Mouse (Mus musculus): Measurements from ENCODE around the gene Zfhx3.

Zfhx3 gene

DNA sequence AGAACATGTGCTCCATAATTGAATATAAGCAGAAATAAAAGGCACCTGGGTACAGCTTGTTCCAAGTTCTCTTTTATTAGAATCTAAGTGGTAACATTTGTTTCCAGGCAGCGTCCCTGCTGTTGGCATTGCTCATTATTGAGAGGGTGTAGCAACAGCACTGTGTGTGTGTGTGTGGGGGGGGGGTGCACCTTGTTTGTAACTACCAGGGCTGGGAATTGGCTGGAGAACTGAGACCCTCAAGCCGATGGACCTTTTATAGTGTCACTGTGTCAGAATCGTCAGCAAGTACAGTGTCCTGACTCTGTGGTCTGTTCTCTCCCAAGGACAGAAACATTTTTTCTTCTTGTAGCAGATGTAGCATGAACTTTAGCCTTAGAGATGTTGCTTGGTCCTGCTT lies 77.2 kb downstream of the Zfhx3 start:
- DNase-seq (ENCODE audit: low read depth) = no peak

DNA sequence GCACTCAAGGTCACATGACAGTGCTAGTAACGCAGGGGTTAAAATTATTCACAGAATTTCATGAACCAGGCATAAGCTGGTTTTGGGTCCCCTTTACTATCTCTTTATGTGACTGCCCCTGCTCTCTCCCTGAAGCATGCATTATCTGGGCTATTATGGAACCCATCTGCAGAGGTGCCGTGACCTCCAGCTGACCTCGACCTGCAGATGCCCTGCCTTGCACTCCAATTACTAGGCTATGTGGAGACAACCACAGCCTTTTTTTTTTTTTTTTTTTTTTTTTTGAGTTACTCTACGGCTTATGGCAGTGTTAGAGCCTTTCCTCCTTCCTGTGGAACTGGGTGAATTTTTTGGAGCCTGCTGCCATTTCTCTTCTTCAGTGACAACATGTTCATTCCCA lies 80.0 kb downstream of the Zfhx3 start:
- DNase-seq (ENCODE audit: low read depth) = no peak

DNA sequence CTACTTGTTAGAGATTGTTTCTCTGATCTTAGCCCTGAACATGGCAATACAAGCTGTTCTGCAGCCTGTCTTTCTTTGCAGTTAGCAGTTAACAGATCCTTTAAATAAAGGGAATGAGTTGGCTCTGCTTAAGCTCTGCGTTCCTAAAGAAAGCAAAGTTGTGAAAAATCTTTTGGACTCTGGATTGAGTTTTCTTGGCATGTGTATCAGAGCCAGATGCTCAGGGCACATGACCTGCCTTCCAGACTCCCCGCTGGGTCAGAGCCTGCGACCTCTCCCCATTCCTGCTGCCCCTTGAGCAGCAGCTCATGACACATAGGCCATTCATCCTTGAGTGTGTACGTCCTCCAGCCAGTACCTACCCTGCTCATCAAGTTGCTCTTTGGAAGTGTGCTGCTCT lies 81.9 kb downstream of the Zfhx3 start:
- no peak for DNase-seq (ENCODE audit: low read depth)

DNA sequence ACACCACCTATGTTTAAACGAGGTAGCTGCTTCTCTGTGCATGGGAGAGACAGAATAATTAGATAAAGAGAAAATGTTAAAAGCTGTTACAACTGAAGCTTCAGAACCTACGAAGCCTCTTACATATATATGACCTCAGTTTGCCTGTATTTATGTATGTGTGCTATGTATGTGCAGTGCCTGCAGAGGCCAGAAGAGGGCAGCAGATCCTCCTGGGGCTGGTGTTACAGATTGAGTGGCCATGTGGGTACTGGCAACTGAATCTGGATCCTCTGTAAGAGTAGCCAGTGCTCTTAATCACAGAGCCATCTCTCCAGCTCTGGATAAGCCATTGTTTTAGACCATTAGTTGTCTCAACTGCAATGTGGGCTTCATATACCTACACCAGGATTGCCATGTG lies 82.8 kb downstream of the Zfhx3 start:
- DNase-seq (ENCODE audit: low read depth) = no peak

DNA sequence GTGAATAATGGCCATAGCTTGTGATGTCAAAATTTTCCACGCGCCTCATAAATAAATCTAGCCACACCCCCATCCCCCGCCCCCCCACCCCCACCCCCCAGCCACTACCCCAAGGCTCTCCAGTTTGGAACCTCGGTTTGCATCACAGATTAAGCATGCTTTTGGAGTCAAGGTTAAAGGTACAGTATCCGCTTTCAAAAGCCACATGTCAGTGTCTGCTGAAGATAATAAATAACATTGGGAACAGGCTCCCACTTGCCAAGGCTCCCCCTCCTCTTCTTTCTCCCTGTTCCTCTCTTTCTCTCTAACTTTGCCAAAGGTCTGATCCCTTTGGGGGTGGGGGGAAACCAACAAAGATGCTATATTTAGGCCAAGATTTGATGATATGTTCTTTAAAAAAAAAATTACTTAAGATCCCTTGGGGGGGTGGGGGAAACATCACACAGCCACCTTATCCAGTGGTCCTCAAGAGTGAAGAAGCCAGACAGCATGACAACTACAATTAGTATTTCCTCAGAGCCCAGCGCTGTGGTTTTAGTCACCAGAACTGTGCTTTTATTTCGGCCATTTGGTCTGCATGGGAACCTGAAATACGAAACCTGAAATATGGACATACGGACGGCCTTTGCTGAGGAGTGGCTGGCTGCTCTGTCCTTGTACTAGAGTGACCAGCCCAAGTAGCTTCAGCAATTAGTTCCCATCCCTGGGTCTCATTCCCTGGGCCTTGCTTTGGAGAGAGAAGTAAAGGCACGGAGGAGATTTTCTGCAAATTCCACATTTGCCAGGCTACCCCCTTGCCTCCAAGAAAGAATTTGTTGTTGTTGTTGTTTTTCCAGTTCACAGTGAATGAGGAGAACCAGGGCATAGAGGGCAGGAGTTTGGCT lies 84.4 kb downstream of the Zfhx3 start:
- DNase-seq (ENCODE audit: low read depth) = no peak

DNA sequence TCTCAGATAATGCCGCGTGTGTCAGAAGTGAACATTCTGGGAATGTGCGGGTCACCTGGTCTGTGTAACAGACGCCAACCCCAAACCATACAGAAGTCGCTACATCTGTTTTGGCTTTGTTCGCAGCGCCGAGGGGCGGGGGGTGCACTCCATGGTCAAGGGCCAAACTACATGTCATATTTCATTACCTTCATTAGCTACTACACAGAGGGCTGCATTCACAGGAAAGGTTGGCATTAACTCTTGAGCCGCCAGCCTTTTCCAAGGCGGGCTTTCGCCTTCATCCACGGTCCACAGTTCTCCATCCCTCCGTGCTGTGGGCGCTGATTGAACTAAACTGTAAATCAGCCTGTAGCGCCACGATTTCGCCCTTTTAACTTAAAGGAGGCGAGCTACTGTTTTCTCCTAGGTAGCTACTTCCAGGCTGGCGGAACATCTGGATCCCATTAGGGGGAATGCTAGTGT lies 85.1 kb downstream of the Zfhx3 start:
- DNase-seq (ENCODE audit: low read depth) = no peak

DNA sequence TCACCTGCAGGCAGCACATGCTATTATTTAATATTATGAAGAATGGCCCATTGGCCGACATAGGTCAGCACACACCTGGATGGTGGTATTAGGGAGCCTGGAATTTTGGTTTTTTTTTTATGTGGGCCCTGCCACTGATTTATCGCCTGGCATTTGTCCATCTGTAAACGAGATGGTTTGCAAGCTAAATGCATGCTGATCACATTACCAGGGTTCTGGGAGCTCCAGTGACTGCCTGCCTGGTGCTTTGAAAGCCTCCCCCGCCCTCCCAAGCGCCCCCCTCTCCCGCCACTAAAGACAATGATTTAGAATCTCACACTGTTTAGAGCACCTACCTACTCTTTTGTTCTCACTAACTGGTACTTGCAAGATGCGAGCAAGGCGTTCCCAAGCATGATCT lies 86.0 kb downstream of the Zfhx3 start:
- DNase-seq (ENCODE audit: low read depth) = no peak

DNA sequence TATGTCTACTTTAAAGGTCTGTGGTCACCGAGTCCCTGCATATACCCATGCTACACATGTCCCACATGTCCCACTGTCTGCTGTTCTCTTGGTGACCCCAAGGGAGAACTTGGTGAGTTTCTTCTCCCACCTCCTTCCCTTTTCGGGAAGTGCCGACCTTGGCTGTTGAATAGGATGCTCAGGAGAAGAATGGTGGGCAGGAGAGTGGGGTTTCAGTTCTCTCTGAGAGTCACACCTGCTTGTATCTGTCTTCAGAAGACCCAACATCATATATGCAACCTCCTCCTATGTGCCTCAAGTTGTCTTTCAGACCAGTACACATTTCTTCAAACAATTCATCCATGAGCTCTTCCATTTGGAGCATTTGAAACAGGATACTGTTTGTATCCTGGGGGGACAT lies 88.7 kb downstream of the Zfhx3 start:
- no peak for DNase-seq (ENCODE audit: low read depth)

DNA sequence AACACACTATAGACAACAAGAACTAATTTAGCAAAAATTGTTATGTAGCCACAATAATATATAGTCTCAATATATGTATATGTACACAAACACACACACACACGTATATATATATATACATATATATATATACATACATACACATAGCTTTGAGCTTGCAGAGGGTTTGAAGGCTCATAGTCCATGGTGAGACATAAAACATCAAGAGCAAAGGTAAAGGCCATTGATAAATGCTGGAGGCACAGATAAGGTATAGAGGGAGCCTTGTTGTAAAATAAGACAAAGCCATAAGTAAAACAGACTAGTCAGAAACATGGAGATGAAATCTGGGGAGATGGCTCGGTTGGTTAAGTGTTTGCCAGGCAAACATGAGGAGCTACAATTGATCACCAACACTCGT lies 91.6 kb downstream of the Zfhx3 start:
- DNase-seq (ENCODE audit: low read depth) = no peak

DNA sequence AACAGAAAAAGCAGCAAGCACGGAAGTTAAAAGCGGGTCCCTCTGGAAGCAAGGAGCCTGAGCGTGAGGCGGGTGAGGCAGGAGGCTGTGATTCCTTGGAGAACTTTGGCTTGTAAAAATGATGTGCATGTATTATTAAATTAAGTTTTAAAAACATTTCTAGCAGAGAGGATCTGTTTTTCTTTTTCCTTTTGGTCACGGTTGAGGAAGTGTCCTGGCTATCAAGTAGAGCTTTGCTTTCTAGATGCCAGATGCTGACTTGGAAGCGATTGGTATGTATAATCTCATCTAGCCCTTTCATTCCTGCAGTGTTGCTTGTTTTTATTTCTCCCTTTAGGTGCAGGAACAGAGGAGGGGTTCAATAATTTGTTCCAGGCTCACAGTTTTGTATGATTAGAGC lies 92.3 kb downstream of the Zfhx3 start:
- DNase-seq (ENCODE audit: low read depth) = no peak

DNA sequence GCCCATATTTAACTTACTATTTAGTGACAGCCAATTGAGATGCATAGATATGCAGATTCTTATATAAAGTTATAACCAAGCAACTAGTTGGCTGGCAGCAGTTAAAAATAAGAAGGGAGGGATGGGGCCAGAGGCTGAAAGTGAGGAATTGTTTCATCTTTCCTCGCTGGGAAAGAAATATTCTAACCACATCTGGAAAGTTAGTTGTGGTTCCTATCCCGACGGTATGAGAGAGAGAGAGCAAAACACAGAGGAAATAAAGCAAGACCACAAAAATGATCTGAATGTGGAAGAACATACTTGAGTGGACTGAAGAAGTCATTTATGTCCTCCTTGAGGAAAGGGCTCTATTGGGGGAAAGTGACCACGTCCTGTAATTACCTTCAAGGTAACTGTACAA lies 101.2 kb downstream of the Zfhx3 start:
- DNase-seq (ENCODE audit: low read depth) = no peak

DNA sequence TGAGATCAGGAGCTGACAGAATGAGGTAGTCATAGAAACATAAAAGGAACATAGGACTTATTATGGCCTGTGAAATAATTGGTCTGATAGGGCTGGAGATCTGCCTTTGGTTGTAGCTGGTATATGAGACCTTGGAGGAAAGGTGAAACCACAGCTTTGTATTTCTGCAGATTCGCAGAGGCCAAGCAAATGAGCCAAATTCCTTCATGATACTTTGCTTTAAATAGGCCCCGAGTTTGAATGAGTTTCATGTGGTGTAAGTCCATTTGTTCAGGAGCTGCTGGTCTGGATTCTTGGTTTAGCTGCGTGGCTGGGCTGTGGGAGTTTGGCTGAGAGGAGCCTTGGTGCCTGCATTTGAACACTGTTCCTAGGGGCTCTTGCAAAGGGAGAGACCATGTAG lies 101.7 kb downstream of the Zfhx3 start:
- DNase-seq (ENCODE audit: low read depth) = no peak

DNA sequence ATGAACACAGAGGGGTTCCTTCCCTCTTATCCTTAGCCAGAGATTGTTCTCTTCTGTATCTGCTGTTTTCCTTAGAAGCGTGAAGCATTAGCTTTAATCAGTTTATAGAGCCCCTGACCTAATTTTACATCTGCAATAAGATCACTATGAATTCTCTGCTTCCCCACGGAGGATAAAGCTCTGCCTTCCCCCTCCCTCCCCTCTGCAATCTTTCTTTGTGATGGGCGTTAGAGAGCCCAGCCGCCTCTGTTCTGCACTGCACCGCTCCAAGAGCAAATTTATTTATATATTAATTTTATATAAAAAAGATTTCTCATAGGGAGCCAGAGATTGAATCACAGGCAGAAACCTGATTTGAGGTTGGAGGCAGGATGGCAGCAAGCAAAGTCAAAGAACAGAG lies 113.8 kb downstream of the Zfhx3 start:
- no peak for DNase-seq (ENCODE audit: low read depth)

DNA sequence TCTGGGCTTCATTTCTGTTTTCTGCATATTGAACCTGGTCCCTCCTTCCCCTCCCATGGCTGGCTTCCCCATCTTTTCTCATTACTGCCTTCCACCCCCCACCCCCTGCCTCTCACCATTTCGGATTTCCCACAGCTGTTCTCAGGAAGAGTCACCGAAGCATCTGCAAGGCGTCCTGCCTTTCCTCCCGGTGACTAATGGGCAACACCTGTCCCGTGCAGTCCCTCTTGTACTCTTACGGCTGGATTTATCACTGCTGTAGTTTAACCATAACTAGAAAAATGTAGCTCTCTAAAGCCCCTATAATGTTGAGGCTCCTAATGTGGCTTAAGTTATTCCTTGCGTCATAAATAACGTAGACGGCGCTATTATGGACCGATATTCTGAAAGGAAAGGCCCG lies 119.5 kb downstream of the Zfhx3 start:
- DNase-seq (ENCODE audit: low read depth) = no peak

DNA sequence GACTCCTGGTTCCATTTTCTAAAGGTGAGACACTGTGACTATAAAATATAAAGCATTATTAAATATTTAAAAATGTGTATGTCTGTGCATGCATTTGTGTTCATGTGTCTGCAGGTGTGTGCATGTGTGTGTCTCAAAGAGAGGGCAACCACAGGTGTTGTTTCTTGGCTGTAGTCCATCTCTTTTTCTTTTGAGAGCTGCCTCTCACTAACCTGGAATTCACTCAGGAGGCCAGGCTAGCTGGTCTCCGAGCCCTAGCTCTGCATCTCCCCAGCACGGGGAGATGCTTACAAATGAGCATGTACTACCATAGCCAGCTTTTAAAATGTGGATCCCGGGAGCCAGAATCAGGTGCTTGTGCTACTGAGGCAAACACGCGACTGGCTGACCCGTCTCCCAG lies 124.7 kb downstream of the Zfhx3 start:
- DNase-seq (ENCODE audit: low read depth) = no peak

DNA sequence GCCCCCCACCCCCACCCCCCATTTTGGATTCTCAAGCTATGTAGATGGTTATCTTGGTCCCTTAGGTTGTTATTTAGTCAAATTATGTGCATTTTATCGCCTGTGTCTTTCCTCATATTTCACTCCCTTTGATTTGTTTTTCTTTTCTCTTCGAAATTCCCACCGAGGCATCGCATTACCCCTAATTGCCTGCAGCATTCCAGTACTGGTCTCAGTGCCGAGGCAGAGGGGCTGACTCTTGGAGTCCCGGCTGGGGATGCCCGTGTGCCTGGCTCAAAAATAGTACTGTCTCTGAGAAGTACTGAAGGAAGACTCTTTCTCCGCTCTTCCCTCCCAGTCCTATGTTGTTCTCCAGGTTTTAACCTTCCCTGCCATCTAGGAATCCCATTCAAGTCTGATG lies 125.8 kb downstream of the Zfhx3 start:
- no peak for DNase-seq (ENCODE audit: low read depth)

DNA sequence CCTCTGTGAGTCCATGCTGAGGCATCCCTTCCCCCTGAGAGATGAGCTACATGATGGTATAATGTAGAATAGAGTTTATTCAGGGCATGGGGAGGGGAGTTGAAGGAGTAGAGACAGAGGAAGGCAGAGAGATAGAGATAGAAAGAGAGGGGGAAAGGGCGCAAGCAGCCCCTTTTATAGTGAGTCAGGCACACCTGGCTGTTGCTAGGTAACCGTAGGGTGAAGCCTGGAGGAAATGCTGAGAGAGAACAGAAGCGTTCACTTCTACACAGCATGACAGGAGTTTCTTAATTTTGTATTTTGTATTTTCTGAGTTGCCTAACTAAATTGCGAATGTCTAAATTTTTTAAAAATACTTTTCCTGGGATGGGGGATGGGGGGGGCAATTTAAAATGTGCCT lies 128.0 kb downstream of the Zfhx3 start:
- no peak for DNase-seq (ENCODE audit: low read depth)

DNA sequence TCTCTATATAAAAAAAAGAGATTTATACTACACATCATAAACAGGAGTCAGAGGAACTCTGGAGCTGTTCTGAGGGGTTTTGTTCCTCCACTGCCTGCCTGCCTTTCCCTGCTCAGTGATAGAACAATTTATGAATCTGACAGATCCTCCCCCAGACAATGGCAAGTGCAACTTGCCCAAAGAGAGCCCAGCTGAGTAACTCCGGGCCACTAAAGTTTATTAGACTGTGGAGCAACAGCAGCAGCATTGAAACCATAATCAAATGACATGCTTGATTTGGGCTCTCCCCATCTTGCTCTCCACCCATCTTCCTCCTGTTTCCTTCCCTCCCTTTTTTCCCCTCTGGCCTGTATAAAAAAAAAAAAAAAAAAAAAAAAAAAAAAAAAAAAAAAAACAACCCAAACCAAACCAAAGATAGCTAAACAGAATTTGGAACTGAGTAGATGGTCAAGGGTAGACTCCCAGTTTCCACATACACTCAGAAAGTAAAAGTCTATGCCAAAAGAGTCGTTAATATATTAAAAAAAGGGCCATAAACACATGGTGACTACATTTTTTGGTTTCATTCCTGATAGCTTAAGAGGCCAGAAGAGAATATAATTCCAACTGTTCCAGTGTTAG lies 129.8 kb downstream of the Zfhx3 start:
- no peak for DNase-seq (ENCODE audit: low read depth)

DNA sequence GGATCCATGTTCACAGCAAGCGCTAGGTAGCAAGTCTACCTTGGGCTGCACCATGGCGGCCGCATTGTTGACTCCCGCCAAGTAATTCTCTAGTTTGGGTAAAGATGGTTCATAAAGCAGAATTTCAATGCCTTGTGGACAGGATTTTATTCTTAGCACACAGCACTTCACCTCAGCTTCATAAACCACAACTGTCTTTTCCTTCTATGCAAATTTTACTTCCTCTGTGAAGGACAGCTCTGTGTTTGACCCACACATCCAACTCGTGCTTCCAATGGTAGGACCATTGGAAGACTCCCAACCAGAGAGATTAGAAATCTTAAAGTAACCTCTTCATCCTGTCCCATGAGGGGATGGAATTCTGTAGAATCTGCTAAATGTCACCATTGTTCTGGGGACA lies 130.4 kb downstream of the Zfhx3 start:
- no peak for DNase-seq (ENCODE audit: low read depth)

DNA sequence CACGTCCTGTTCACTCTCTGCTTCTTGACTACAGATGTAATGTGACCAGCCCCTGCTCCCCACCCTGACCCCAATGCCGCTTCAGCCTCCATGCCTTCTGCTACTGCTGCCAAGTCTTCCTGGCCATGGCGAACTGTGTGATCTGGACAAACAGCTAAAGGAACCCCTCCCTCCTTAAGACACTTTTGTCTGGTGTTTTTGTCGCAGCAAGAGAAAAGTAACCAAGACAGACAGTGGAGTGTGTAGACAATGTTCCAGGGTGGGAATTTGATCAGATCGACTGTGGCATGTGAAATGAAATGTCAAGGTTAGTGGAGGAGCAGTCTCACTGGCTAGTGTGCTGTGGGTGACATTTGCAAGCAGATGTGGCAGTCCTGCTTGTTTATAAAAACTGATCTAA lies 132.7 kb downstream of the Zfhx3 start:
- no peak for DNase-seq (ENCODE audit: low read depth)

DNA sequence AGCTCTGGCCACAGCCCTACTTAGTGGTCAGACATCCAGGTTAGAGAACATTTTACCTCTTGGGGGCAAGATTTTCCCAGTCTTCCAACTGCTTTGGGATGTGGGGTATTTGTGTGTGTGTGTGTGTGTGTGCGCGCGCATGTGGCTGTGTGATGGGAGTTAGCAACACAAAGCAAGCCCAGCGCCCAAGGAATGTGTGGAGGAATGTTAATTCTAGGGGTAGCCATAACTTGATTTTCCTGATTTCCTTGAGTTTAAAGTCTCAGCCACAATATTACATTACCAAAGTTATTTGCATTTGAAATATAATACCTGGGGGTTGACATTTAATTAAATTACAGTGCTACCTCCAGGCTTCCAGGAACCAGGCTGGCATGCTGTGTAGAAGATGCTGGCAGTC lies 136.3 kb downstream of the Zfhx3 start:
- no peak for DNase-seq (ENCODE audit: low read depth)

DNA sequence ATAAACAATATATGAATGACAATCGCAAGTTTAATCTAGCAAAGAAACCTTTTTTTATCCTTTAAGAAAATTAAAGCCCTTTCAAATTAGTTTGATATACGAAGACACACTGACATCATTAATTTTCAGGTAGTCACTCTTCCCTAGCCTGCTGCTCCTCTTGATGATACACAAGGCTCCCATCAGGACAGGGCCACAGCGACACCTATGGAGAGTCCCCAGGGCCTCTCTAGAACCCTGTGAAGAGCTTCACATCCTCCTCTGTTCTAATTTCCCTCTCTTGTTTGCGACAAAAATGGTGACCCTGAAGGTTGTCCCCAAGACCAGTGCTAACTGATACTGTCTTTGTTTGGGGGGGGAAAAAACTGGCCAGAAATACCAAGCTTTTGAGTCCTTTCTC lies 144.5 kb downstream of the Zfhx3 start:
- DNase-seq (ENCODE audit: low read depth) = no peak

DNA sequence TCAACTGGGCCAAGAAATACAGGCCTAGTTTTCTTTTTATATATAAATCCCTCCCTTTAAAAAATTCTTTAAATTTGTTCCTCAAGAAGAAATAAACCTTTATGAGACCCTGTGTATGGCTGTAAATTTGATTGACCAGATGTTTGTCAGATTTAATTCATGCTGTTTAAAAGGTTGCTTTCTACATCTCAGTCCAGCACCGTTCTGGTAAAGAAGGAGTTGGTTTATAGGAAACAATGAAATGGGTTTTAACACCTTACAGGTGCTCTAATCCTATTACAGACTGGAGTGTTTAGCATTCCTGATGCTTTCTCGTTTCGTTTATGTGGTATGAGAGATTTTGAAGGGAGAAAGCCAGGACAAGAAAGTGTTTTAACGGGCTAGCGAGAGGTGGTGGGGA lies 147.2 kb downstream of the Zfhx3 start:
- no peak for DNase-seq (ENCODE audit: low read depth)

DNA sequence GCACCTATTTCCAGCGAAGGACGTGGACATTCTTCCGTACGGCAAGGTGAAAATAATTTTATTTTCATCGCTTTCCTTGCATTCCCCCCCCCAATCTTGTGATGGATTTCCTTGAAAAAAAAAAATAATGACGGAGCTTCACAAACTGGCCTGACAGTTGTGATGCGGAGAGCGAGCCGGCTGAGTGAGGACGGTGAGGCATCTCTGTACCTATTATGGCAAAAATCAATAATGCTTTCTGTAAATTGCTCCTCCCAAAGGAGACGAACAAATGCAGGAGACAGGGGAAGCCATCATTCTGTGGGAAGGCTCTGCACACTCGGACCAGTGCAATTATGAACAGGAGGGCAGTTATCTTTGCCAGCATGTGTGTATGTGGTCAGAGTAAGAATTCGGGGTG lies 156.2 kb downstream of the Zfhx3 start:
- no peak for DNase-seq (ENCODE audit: low read depth)

All from naive thymus-derived CD4-positive, alpha-beta T cell, adult 2 months (primary cell).